5 mouse cellular contexts compared by ENCODE assay signal in genomic region chr6:148562206-148562708, GRCm38 (mm10).
"Had no signal": no experiment of that assay in that cellular context is flagged by ENCODE, and none has a peak within 500 bp of the region (broad histone marks: within the 10 kb centered on the region; RNA-seq: fewer than 3 reads in every experiment).

No protein-coding gene starts in this region.

- DNase-seq: kidney, postnatal 36 days; left cerebral cortex, postnatal 4 days; retina, postnatal 1 day; right cerebral cortex, postnatal 4 days; thymus, postnatal 36 days had no signal
